Mouse (Mus musculus) E14TG2a.4 (cell line): ENCODE data around the gene H2-Ab1.

Source experiments
- CTCF ChIP-seq: conservative IDR thresholded peaks from 2 replicates; pipeline ENCODE4 v1.5.1; 2014; ENCODE audit warnings: low read length
- NANOG ChIP-seq: IDR thresholded peaks from 2 replicates; pipeline ENCODE4 v1.6.1; 2014; ENCODE audit warnings: borderline replicate concordance, low read length, mixed read lengths
- POU5F1 ChIP-seq: IDR thresholded peaks from 2 replicates; pipeline ENCODE4 v1.6.1; 2014; ENCODE audit warnings: low read length, borderline replicate concordance

DNA sequence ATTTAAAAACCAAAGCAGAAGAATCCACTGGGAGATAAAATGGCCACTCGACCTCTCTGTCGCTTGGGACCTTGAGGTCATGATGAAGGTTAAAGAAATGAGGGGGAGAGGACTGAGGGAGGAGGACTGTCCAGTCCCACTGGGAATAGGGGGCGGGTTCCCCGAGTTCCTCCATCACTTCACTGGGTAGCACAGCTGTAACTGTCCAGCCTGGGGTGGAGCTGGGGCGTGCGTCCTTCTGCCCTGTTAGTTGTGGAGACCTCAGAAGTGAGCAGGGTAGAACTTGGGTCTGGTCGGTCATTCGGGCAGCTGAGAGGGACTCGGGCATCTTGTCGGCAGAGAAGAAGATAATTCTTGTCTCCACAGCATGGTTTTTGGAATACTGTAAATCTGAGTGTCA is 51.7 kb downstream of the H2-Ab1 start:
- TF ChIP-seq CTCF (no peak), NANOG (no peak), POU5F1 (no peak)
